Mouse (Mus musculus) myocyte (in vitro differentiated cells): ENCODE results near the gene Draxin.

Experiments
- E2F4 ChIP-seq: IDR thresholded peaks from one replicate; pipeline ENCODE4 v1.6.1; 2011; ENCODE audit warnings: mild to moderate bottlenecking, control low read depth, moderate library complexity; ENCODE audit not compliant: insufficient read depth
- MAX ChIP-seq: IDR thresholded peaks from one replicate; pipeline ENCODE4 v1.6.1; 2011; ENCODE audit warnings: low read depth, mild to moderate bottlenecking, control low read depth
- POLR2A ChIP-seq: IDR thresholded peaks from one replicate; pipeline ENCODE4 v1.6.1; 2011; ENCODE audit warnings: low read depth, mild to moderate bottlenecking, control low read depth, moderate library complexity; ENCODE audit not compliant: insufficient read length
- POLR2AphosphoS2 ChIP-seq: IDR thresholded peaks from one replicate; pipeline ENCODE4 v1.6.1; 2011; ENCODE audit warnings: low read depth, control low read depth; ENCODE audit not compliant: insufficient read length
- SRF ChIP-seq: IDR thresholded peaks from one replicate; pipeline ENCODE4 v1.6.1; 2011; ENCODE audit warnings: low read depth; ENCODE audit not compliant: control insufficient read depth, insufficient read length
- USF1 ChIP-seq: IDR thresholded peaks from one replicate; pipeline ENCODE4 v1.6.1; 2011; ENCODE audit warnings: low read depth, mild to moderate bottlenecking, control low read depth, moderate library complexity

GRCm38 (mm10) chr4:148130133-148130532 is 365 bp downstream of the Draxin start, which contains the start of gene Mad2l2:
- TF ChIP-seq POLR2A: no peak
- no peak for TF ChIP-seq POLR2AphosphoS2
- no peak for TF ChIP-seq MAX
- TF ChIP-seq USF1: no peak
- TF ChIP-seq SRF: no peak
- TF ChIP-seq E2F4: no peak
